Mouse (Mus musculus) liver (tissue): ENCODE measurements around the gene Top2a.

Experiments used
- DNase-seq: peaks from one replicate; pipeline ENCODE4 v3.0.0-alpha.2; 2020; ENCODE audit warnings: mixed read lengths

The Top2a gene

GRCm38 (mm10) chr11:99023500-99024467, at the start of gene Top2a:
Gene Top2a, minus strand, starts transcription at chr11:99024189.
- DNase-seq, result peak; percentile 88

DNA sequence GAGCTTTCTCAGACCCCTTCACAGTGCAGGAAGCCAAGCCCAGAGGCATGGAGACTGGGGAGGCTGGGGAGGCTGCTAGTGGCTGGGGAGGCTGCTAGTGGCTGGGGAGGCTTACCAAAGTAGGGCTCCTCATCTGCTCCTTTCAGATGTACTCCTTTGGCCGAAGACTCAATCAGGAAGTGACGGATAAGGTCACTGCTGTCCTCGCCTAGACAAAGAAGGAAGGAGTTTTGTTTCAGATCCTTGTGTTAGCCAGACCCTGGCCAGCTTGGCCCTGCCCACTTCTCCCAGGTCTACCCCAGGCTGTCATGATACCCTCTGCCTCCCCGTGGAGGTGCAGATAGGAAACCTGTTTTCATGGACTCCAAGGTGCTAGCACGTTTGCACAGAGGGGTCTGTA, 49.8 kb upstream of the Top2a start:
- no peak for DNase-seq

- peak; percentile 35 for DNase-seq
Measured at GRCm38 (mm10) chr11:99071866-99072265, 47.9 kb upstream of the Top2a start.

DNA sequence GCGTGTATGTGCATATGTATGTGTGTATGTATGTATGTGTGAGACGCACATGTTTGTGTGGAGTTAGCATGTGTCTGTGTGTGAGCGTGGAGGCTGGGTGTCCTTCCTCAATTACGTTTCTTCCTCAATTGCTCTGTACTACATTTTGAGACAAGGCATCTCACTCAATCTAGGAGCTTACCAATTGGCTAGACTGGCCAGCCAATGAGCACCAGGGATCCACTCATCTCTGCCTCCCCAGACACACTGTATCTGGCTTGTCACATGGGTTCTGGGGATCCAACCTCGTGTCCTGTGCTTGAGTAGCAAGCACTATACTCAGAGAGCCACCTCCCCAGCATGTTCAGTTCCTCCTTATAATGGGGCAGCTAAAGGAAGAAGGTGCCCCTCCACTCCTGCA, 44.5 kb upstream of the Top2a start:
- no peak for DNase-seq

GRCm38 (mm10) chr11:99067591-99067990, 43.6 kb upstream of the Top2a start:
- no peak for DNase-seq

DNA sequence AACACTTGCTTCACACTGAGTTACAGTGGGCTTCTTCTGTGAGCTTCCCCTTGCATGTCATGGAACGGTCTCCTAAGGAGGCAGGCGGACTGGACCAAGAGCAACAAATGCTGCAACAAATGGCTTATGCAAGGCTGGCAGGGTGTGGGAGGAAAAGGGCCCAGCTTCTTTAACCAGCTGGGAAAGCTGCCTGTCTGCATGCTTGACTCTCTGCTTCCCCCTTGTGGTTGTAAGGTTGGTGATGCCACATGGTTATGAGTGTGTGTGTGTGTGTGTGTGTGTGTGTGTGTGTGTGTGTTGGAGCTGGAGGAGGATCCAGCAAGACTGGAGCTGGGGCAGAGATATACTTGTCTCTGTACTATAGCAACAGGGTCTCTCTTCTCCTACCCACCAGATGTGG, 42.0 kb upstream of the Top2a start:
- DNase-seq, result peak; percentile 71

DNA sequence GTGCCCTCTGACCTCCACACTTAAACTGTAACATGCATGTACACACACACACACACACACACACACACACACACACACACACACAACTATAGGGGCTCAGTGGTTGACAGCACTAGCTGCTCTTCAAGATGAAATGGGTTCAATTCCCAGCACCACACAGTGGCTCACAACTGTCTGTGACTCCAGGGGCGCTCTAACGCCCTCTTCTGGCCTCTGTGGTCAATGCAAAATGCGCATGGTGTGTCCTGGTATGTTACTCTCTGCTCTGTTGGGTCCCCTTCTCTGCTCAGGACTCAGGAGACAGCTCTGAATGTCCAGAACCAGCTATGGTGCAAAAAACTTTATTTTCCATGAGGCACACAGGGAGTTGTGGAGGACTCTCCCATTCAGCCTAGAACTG, 41.4 kb upstream of the Top2a start:
- DNase-seq, result no peak

DNA sequence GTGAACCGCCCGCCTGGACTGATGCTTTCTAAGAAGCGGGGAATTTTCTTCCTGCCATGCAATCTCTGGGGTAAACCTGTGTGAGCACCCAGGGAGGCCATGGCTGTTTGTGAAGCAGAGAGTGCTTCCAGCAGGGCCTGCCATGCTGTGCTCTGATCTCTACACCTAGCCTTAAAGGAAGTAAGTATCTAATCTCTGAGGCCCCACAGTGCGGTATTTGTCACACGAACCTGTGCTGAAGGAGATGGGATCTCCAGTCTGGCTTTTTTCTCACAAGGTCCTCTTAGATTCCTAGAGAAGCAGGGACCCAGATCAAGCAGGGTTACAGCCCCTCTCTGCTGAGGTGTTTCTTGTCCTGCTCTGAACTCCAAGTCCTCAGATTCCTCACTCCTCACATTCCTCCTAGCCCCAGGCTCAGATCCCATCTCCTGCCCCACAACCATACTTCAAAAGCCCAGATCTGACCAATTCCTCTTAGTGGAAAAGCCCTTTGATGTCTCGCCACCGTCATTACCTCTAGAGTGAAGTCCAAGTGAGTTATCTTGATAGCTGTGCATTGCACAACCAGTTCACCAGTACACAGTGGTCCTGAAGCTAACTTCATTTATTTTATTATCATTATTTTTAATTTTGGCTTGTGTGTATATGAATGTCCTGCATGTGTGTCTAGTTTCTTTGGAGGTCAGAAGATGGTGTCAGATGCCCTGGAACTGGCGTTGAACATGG, 39.6 kb upstream of the Top2a start:
- DNase-seq, result no peak

DNA sequence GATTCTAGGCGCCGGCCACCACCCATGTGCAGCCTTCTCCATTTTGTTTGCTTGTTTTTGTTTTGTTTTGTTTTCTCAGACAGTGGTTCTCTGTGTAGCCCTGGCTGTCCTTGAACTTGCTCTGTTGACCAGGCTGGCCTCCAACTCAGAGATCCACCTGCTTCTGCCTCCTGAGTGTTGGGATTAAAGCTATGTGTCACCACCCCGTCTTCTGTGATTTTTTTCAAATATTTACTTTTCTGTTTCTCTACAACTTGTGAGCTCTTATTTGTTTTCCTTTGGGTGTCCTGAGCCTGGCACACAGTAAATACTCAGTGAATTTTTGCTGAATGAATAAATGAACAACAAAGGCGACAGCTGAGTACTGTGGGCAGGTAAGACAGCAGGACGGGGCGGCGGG, 38.7 kb upstream of the Top2a start:
- DNase-seq, result no peak

DNA sequence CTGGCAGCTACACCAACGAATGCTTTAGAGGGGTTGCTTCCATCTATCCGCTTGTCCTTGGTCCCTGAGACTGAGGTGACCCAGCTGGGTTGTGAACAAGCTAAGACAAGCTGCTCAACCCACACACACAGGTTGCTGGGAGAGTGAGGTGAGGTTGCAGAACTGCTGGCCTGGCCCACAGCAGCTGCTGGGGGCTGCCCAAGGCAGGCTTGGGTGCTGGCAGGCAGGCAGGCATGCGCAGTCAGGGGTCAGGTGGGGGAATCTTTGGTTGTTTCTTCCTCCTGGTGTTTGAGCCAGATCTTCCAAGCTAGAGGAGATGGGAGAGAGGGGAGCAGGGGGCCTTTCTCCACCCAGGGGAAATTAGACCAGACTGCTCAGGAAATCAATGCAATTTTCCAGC, 36.4 kb upstream of the Top2a start:
- no peak for DNase-seq

- no peak for DNase-seq
Measured at GRCm38 (mm10) chr11:99055571-99056452, 31.8 kb upstream of the Top2a start.

GRCm38 (mm10) chr11:99055143-99055542, 31.2 kb upstream of the Top2a start:
- DNase-seq, result no peak

- DNase-seq, result no peak
Measured at GRCm38 (mm10) chr11:99047643-99048042, 23.7 kb upstream of the Top2a start.

DNA sequence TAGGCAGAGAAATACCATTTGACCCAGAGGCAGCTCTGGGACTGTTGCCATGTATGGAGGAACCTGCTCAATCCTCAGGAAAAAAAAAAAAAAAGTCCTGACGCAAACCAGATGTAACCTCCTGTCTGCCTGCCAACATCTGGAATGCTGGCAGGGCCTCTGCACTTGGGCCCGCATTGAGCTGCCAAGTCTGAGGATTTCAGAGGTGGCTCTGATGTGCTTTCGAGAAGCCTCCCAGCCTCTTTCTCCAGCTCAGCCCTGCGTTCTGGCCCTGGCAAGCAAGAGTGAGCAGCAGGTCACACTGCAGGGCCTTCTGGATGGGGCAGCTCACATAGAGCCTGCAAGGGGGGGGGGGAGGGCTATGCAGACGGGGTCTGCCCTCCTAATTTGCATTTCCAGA, 23.1 kb upstream of the Top2a start:
- DNase-seq, result no peak

GRCm38 (mm10) chr11:99045159-99045889, 21.3 kb upstream of the Top2a start:
- peak; percentile 46 for DNase-seq

DNA sequence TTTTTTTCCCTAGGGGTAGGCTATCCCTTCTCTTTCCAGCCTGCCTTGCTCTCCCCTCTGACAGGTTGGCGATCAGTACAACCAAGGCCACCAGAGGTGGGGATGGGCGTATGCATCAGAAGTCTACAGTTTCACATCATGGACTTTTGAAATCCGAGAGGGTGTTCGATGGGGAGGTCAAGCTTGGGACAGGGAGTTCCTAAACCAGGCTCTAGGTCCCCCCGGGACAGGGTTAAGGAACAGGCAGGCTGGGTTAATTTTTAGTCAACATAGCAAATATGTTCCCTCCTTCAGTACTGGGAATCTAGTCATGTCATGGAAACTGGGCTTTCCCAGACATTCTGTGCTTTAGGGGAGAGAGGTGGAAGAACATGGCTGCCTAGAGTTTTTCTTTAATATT, 20.3 kb upstream of the Top2a start:
- peak; percentile 25 for DNase-seq

DNA sequence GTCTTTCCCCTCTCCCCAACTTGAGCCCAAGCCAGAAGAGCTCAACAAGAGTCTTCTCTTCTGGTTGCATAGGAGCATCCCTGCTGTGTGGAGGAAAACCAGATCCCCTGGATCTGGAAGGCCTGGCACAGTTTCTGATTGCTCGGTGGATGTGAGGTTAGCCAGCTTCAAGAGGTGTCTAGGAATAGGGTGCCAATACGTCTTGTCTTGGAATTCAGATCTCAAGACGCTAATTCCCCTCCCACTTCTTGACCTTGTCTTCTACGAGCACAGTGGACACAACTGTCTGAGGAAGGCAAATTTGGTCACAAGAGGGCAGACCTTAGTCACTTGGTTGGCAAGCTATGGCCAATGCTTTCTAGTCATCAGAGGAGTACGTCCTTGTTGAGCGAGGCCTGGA, 19.6 kb upstream of the Top2a start:
- no peak for DNase-seq

DNA sequence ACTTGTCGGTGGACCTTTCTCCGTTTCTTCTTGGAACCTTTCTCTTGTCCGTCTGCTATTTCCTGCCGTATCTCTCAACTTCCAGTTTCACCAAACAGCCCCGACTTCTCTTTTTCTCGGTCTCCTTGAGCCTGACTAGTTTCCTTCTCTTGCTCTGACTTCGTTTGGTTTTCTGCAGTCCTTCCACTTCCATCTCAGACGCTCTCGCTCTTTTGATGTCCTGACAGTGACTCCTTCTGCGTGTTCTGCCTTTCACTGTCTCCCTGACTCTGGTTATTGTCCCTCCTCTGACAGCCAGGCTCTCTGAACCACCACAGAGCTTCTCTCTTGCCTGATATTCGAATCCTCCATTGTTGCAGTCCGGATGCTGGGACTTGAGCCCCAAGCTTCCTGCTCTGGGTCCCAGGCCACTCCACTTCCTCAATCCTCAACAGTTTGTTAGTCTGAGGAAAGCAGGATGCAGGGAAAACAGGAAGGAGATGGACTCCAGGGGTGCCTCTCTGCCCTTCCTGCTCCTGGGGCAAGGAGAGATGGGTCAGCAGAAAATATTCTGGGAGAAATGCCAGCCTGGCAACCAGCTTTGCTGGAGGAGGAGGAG, 18.9 kb upstream of the Top2a start:
- no peak for DNase-seq

- DNase-seq, result no peak
Measured at GRCm38 (mm10) chr11:99041841-99042780, 18.1 kb upstream of the Top2a start.

DNA sequence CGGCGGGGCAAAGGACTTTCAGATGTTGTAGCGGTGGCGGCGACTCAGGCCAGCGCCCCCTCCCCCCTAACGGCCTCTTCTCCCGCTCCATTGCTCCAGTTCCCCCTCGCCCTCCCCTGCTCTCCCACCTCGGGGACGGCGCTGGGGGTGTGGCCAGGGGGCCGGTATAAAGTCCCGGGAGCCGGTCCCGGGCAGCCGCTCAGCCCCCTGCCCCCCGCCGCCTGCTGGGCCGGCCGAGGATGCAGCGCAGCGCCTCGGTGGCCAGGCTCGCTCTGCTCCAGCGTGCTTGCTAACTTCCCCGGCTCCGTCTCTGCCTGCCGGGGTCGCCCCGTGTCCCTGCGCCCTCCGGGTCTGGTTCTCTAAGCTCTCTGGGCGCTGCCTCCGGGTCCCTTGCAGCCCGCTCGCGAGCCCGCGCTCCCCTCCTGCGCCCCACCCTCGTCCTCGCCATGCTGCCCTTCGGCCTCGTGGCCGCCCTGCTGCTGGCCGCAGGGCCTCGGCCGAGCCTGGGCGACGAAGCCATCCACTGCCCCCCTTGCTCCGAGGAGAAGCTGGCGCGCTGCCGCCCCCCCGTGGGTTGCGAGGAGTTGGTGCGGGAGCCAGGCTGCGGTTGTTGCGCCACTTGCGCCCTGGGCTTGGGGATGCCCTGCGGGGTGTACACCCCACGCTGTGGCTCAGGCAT, 17.2 kb upstream of the Top2a start, which contains the start of gene Igfbp4:
Gene Igfbp4, plus strand, starts transcription at position 194 of the 679 bp plus-strand sequence.
- peak; percentile 79 for DNase-seq
